Mouse (Mus musculus) central nervous system, embryonic 11.5 days (tissue): Measurements from ENCODE around the gene Scamp5. TPM values are rescaled to one million over a fixed set of nuclear protein-coding genes. Genes with fewer than 3 reads are reported as not detected.

Experiments
- polyA plus RNA-seq: library from polyadenylated mRNA; depleted of rRNA; stranded (reverse); fragments of >200 nt; gene quantifications from 2 replicates; pipeline ENCODE4 v1.2.3, GENCODE M21; 2012; rRNA removed

Gene Scamp5
- polyA plus RNA-seq, result 47.3 and 47.6 TPM in 2 replicates

GRCm38 (mm10) chr9:57467896-57468549 lies at the start of gene Scamp5:
TSS of gene Scamp5 (minus strand) at chr9:57468060.

GRCm38 (mm10) chr9:57503622-57504380 lies 35.9 kb upstream of the Scamp5 start, which contains the start of gene Rpp25:
TSS of gene Rpp25 (plus strand) at chr9:57504026.

GRCm38 (mm10) chr9:57439522-57440295 lies 28.2 kb downstream of the Scamp5 start, which contains the start of gene Ppcdc:
TSS of gene Ppcdc (minus strand) at chr9:57440124.

Other genes with a start within 250 kb of the Scamp5 start
- not detected in 2 replicates for gene Trcg1, start 231.5 kb downstream of the Scamp5 start, polyA plus RNA-seq
- gene 1700017B05Rik, start 205.4 kb downstream of the Scamp5 start, polyA plus RNA-seq, result 6.3 and 9.0 TPM in 2 replicates
- gene Ppcdc, start 27.9 kb downstream of the Scamp5 start, polyA plus RNA-seq, result 16.8 and 25.7 TPM in 2 replicates
- 3.3 and 4.3 TPM in 2 replicates for gene Rpp25, start 36.0 kb upstream of the Scamp5 start, polyA plus RNA-seq
- gene Cox5a, start 53.2 kb upstream of the Scamp5 start, polyA plus RNA-seq, result 182 and 251 TPM in 2 replicates
- gene Fam219b, start 69.5 kb upstream of the Scamp5 start, polyA plus RNA-seq, result 12.3 and 20.8 TPM in 2 replicates
- gene Mpi, start 84.7 kb upstream of the Scamp5 start, polyA plus RNA-seq, result 62.6 and 65.6 TPM in 2 replicates
- gene Scamp2, start 92.9 kb upstream of the Scamp5 start, polyA plus RNA-seq, result 37.6 and 48.1 TPM in 2 replicates
- gene Ulk3, start 121.4 kb upstream of the Scamp5 start, polyA plus RNA-seq, result 21.0 and 22.8 TPM in 2 replicates
- gene Cplx3, start 138.2 kb upstream of the Scamp5 start, polyA plus RNA-seq, result 0.80 and 1.7 TPM in 2 replicates
- 0.05 and 0.06 TPM in 2 replicates for gene Lman1l, start 152.7 kb upstream of the Scamp5 start, polyA plus RNA-seq
- gene Csk, start 185.6 kb upstream of the Scamp5 start, polyA plus RNA-seq, result 54.7 and 94.3 TPM in 2 replicates
- not detected in 2 replicates for gene Cyp1a2, start 215.6 kb upstream of the Scamp5 start, polyA plus RNA-seq
- 0.02 TPM in 1 of 2 replicates, not detected in the other for gene Cyp1a1, start 219.9 kb upstream of the Scamp5 start, polyA plus RNA-seq
- gene Edc3, start 240.5 kb upstream of the Scamp5 start, polyA plus RNA-seq, result 14.4 and 21.7 TPM in 2 replicates